Mouse (Mus musculus) cerebellum, postnatal 36 days (tissue): ENCODE measurements around the gene 2510002D24Rik.
"Not testable (repeated sequence)": the region's sequence is repeated elsewhere in the genome, so short reads cannot be mapped to it uniquely, and the experiment has no call there.

Source experiments
- DNase-seq, 2 experiments: peaks; one replicate each; pipeline ENCODE4 v3.0.0; 2021 to 2022; ENCODE audit warnings: mixed read lengths in 2 of 2

The 2510002D24Rik gene

GRCm38 (mm10) chr16:18858551-18858950 is 22.2 kb downstream of the 2510002D24Rik start:
- peak; percentile 30 to 57 for DNase-seq

- peak; percentile 25 to 26 for DNase-seq
These were observed 23.8 kb downstream of the 2510002D24Rik start for GRCm38 (mm10) chr16:18860186-18860585.

- not testable (repeated sequence) for DNase-seq
These were observed 34.1 kb downstream of the 2510002D24Rik start for GRCm38 (mm10) chr16:18870495-18870894.

- no peak for DNase-seq
These were observed 39.7 kb downstream of the 2510002D24Rik start for GRCm38 (mm10) chr16:18876091-18876441.

GRCm38 (mm10) chr16:18876442-18877308 is 40.3 kb downstream of the 2510002D24Rik start, which contains the start of the genes Mrpl40 and Hira:
TSS of gene Mrpl40 (minus strand) at chr16:18876862.
TSS of gene Hira (plus strand) at chr16:18877037.
- peak; percentile 93 to 94 for DNase-seq

GRCm38 (mm10) chr16:18877386-18878090 is 41.2 kb downstream of the 2510002D24Rik start:
- peak; percentile 30 to 38 for DNase-seq

GRCm38 (mm10) chr16:18878091-18878720 is 41.8 kb downstream of the 2510002D24Rik start:
- no peak for DNase-seq

- no peak for DNase-seq
These were observed 47.7 kb downstream of the 2510002D24Rik start for GRCm38 (mm10) chr16:18884044-18884443.
